Mouse (Mus musculus): Measurements from ENCODE around the gene Cacna1i.

Cacna1i gene

GRCm38 (mm10) chr15:80387185-80387584 is 100.1 kb downstream of the Cacna1i start:
- Histone ChIP-seq H3K9me3 (ENCODE audit: low read length) (no peaks in the 10 kb centered on the region), H3K27me3 (ENCODE audit: insufficient read depth, low read length) (peaks cover 23% of the 10 kb centered on the region), H3K4me3 (replicated peaks; ENCODE audit: low read length) (no peak overlapping the region), H3K4me1 (replicated peaks; ENCODE audit: low read depth, low read length) (peaks cover 16% of the 10 kb centered on the region), H3K36me3 (ENCODE audit: insufficient read depth, low read length) (no peaks in the 10 kb centered on the region)
- TF ChIP-seq POU5F1 (IDR thresholded peaks at IDR 0.05; ENCODE audit: borderline replicate concordance, low read length) (no peak), NANOG (IDR thresholded peaks at IDR 0.05; ENCODE audit: borderline replicate concordance, low read length) (no peak), CTCF (conservative IDR thresholded peaks at IDR 0.05; ENCODE audit: low read length) (no peak)

GRCm38 (mm10) chr15:80391791-80392190 is 104.8 kb downstream of the Cacna1i start:
- Histone ChIP-seq H3K4me1 (replicated peaks; ENCODE audit: low read depth, low read length) (peaks cover 16% of the 10 kb centered on the region), H3K9me3 (ENCODE audit: low read length) (no peaks in the 10 kb centered on the region), H3K4me3 (replicated peaks; ENCODE audit: low read length) (no peak overlapping the region), H3K27me3 (ENCODE audit: insufficient read depth, low read length) (peaks cover 38% of the 10 kb centered on the region), H3K36me3 (ENCODE audit: insufficient read depth, low read length) (no peaks in the 10 kb centered on the region)
- TF ChIP-seq POU5F1 (IDR thresholded peaks at IDR 0.05; ENCODE audit: borderline replicate concordance, low read length) (no peak), NANOG (IDR thresholded peaks at IDR 0.05; ENCODE audit: borderline replicate concordance, low read length) (no peak), CTCF (conservative IDR thresholded peaks at IDR 0.05; ENCODE audit: low read length) (no peak)

- peaks cover 34% of the 10 kb centered on the region for H3K27me3 ChIP-seq (ENCODE audit: insufficient read depth, low read length)
- H3K4me3 ChIP-seq (replicated peaks; ENCODE audit: low read length): peak overlapping the region; percentile 79
- TF ChIP-seq NANOG (IDR thresholded peaks at IDR 0.05; ENCODE audit: borderline replicate concordance, low read length) (no peak), POU5F1 (IDR thresholded peaks at IDR 0.05; ENCODE audit: borderline replicate concordance, low read length) (no peak), CTCF (conservative IDR thresholded peaks at IDR 0.05; ENCODE audit: low read length) (no peak)
- no peaks in the 10 kb centered on the region for H3K36me3 ChIP-seq (ENCODE audit: insufficient read depth, low read length)
- peaks cover 6% of the 10 kb centered on the region for H3K9me3 ChIP-seq (ENCODE audit: low read length)
- H3K4me1 ChIP-seq (replicated peaks; ENCODE audit: low read depth, low read length): peaks cover 16% of the 10 kb centered on the region
Observed at GRCm38 (mm10) chr15:80395035-80395434, 108.0 kb downstream of the Cacna1i start.

- H3K27me3 ChIP-seq (ENCODE audit: insufficient read depth, low read length): peaks cover 24% of the 10 kb centered on the region
- TF ChIP-seq CTCF (conservative IDR thresholded peaks at IDR 0.05; ENCODE audit: low read length) (no peak), POU5F1 (IDR thresholded peaks at IDR 0.05; ENCODE audit: borderline replicate concordance, low read length) (no peak), NANOG (IDR thresholded peaks at IDR 0.05; ENCODE audit: borderline replicate concordance, low read length) (no peak)
- H3K4me3 ChIP-seq (replicated peaks; ENCODE audit: low read length): no peak overlapping the region
- H3K9me3 ChIP-seq (ENCODE audit: low read length): peaks cover 6% of the 10 kb centered on the region
- H3K4me1 ChIP-seq (replicated peaks; ENCODE audit: low read depth, low read length): no peaks in the 10 kb centered on the region; the same call in 1 of the 2 replicates
- no peaks in the 10 kb centered on the region for H3K36me3 ChIP-seq (ENCODE audit: insufficient read depth, low read length)
Observed at GRCm38 (mm10) chr15:80399451-80399850, 112.4 kb downstream of the Cacna1i start.

- no peak for TF ChIP-seq CTCF (conservative IDR thresholded peaks at IDR 0.05; ENCODE audit: low read length)
- TF ChIP-seq POU5F1 (IDR thresholded peaks at IDR 0.05; ENCODE audit: borderline replicate concordance, low read length): no peak
- TF ChIP-seq NANOG (IDR thresholded peaks at IDR 0.05; ENCODE audit: borderline replicate concordance, low read length): no peak
- peaks cover 15% of the 10 kb centered on the region for H3K9me3 ChIP-seq (ENCODE audit: low read length)
- no peaks in the 10 kb centered on the region for H3K36me3 ChIP-seq (ENCODE audit: insufficient read depth, low read length)
- H3K4me3 ChIP-seq (replicated peaks; ENCODE audit: low read length): no peak overlapping the region
- peaks cover 9% of the 10 kb centered on the region; the same call in 1 of the 2 replicates for H3K27me3 ChIP-seq (ENCODE audit: insufficient read depth, low read length)
- H3K4me1 ChIP-seq (replicated peaks; ENCODE audit: low read depth, low read length): no peaks in the 10 kb centered on the region
Observed at GRCm38 (mm10) chr15:80401387-80401898, 114.4 kb downstream of the Cacna1i start.

- Histone ChIP-seq H3K27me3 (ENCODE audit: insufficient read depth, low read length) (peaks cover 9% of the 10 kb centered on the region; the same call in 1 of the 2 replicates), H3K4me1 (replicated peaks; ENCODE audit: low read depth, low read length) (no peaks in the 10 kb centered on the region), H3K4me3 (replicated peaks; ENCODE audit: low read length) (no peak overlapping the region), H3K9me3 (ENCODE audit: low read length) (peaks cover 15% of the 10 kb centered on the region), H3K36me3 (ENCODE audit: insufficient read depth, low read length) (no peaks in the 10 kb centered on the region)
- no peak for TF ChIP-seq POU5F1 (IDR thresholded peaks at IDR 0.05; ENCODE audit: borderline replicate concordance, low read length)
Observed at GRCm38 (mm10) chr15:80401980-80402379, 114.9 kb downstream of the Cacna1i start.

GRCm38 (mm10) chr15:80407873-80408272 is 120.8 kb downstream of the Cacna1i start:
- TF ChIP-seq CTCF (conservative IDR thresholded peaks at IDR 0.05; ENCODE audit: low read length): no peak
- TF ChIP-seq POU5F1 (IDR thresholded peaks at IDR 0.05; ENCODE audit: borderline replicate concordance, low read length): no peak
- TF ChIP-seq NANOG (IDR thresholded peaks at IDR 0.05; ENCODE audit: borderline replicate concordance, low read length): no peak
- no peak overlapping the region for H3K4me3 ChIP-seq (replicated peaks; ENCODE audit: low read length)
- peaks cover 9% of the 10 kb centered on the region for H3K9me3 ChIP-seq (ENCODE audit: low read length)
- H3K36me3 ChIP-seq (ENCODE audit: insufficient read depth, low read length): no peaks in the 10 kb centered on the region
- H3K4me1 ChIP-seq (replicated peaks; ENCODE audit: low read depth, low read length): peaks cover 6% of the 10 kb centered on the region; the same call in 1 of the 2 replicates
- H3K27me3 ChIP-seq (ENCODE audit: insufficient read depth, low read length): peaks cover 14% of the 10 kb centered on the region; the same call in 1 of the 2 replicates

- Histone ChIP-seq H3K9me3 (ENCODE audit: low read length) (no peaks in the 10 kb centered on the region), H3K4me3 (replicated peaks; ENCODE audit: low read length) (no peak overlapping the region), H3K4me1 (replicated peaks; ENCODE audit: low read depth, low read length) (peaks cover 6% of the 10 kb centered on the region; the same call in 1 of the 2 replicates), H3K27me3 (ENCODE audit: insufficient read depth, low read length) (peaks cover 24% of the 10 kb centered on the region; the same call in 1 of the 2 replicates), H3K36me3 (ENCODE audit: insufficient read depth, low read length) (no peaks in the 10 kb centered on the region)
- TF ChIP-seq NANOG (IDR thresholded peaks at IDR 0.05; ENCODE audit: borderline replicate concordance, low read length): no peak
- no peak for TF ChIP-seq CTCF (conservative IDR thresholded peaks at IDR 0.05; ENCODE audit: low read length)
- no peak for TF ChIP-seq POU5F1 (IDR thresholded peaks at IDR 0.05; ENCODE audit: borderline replicate concordance, low read length)
Observed at GRCm38 (mm10) chr15:80410661-80411060, 123.6 kb downstream of the Cacna1i start.

GRCm38 (mm10) chr15:80413070-80413469 is 126.0 kb downstream of the Cacna1i start:
- H3K36me3 ChIP-seq (ENCODE audit: insufficient read depth, low read length): no peaks in the 10 kb centered on the region
- no peak overlapping the region for H3K4me3 ChIP-seq (replicated peaks; ENCODE audit: low read length)
- H3K27me3 ChIP-seq (ENCODE audit: insufficient read depth, low read length): peaks cover 18% of the 10 kb centered on the region; the same call in 1 of the 2 replicates
- H3K4me1 ChIP-seq (replicated peaks; ENCODE audit: low read depth, low read length): peaks cover 4% of the 10 kb centered on the region; the same call in 1 of the 2 replicates
- no peaks in the 10 kb centered on the region for H3K9me3 ChIP-seq (ENCODE audit: low read length)
- no peak for TF ChIP-seq POU5F1 (IDR thresholded peaks at IDR 0.05; ENCODE audit: borderline replicate concordance, low read length)
- no peak for TF ChIP-seq CTCF (conservative IDR thresholded peaks at IDR 0.05; ENCODE audit: low read length)
- no peak for TF ChIP-seq NANOG (IDR thresholded peaks at IDR 0.05; ENCODE audit: borderline replicate concordance, low read length)

Data from E14TG2a.4 (cell line).